Mouse (Mus musculus) hindbrain, embryonic 16.5 days (tissue): ENCODE measurements around the gene Tmem123. TPM values are rescaled to one million over a fixed set of nuclear protein-coding genes. Genes with fewer than 3 reads are reported as not detected.

Experiments used
- ATAC-seq: fragments of 200-750 bp; cut with Nextera tagmentation; 2 replicates; pipeline ENCODE4 v1.8.0; 2017; ENCODE audit warnings: moderate TSS enrichment, moderate library complexity
- H3K27ac ChIP-seq: fragments of 300-500 bp; sonication (generic); 2 replicates; pipeline ENCODE4 v1.5.1; 2014; ENCODE audit warnings: low read depth, mild to moderate bottlenecking, control low read depth, low read length, moderate library complexity
- H3K27me3 ChIP-seq: fragments of 300-500 bp; sonication (generic); replicated peaks from 2 replicates; pipeline ENCODE4 v1.6.1; 2014; ENCODE audit warnings: low read length; ENCODE audit not compliant: control insufficient read depth, insufficient read depth
- H3K36me3 ChIP-seq: fragments of 300-500 bp; sonication (generic); 2 replicates; pipeline ENCODE4 v1.6.1; 2014; ENCODE audit warnings: mild to moderate bottlenecking, low read length, moderate library complexity, mixed read lengths; ENCODE audit not compliant: control insufficient read depth, insufficient read depth
- H3K4me1 ChIP-seq: fragments of 300-500 bp; sonication (generic); 2 replicates; pipeline ENCODE4 v1.6.1; 2014; ENCODE audit warnings: low read depth, low read length; ENCODE audit not compliant: control insufficient read depth, insufficient read depth
- H3K4me2 ChIP-seq: fragments of 300-500 bp; sonication (generic); 2 replicates; pipeline ENCODE4 v1.6.1; 2014; ENCODE audit warnings: mild to moderate bottlenecking, low read length, control low read depth, moderate library complexity
- H3K4me3 ChIP-seq: fragments of 300-500 bp; sonication (generic); 2 replicates; pipeline ENCODE4 v1.5.1; 2014; ENCODE audit warnings: mild to moderate bottlenecking, low read length, control low read depth, moderate library complexity
- H3K9ac ChIP-seq: fragments of 300-500 bp; sonication (generic); 2 replicates; pipeline ENCODE4 v1.6.1; 2014; ENCODE audit warnings: low read depth, mild to moderate bottlenecking, control low read depth, low read length, moderate library complexity
- H3K9me3 ChIP-seq: fragments of 300-500 bp; sonication (generic); 2 replicates; pipeline ENCODE4 v1.6.1; 2014; ENCODE audit warnings: mild to moderate bottlenecking, low read length, moderate library complexity; ENCODE audit not compliant: control insufficient read depth
- WGBS: fragments of 180-500 bp; shearing (Covaris S2); extraction: QIAGEN DNeasy Blood & Tissue Kit; methylation state at CpG from one replicate; pipeline ENCODE4 v1.1.7; 2014; 5-methylcytosine and 5-hydroxymethylcytosine counted together
- polyA plus RNA-seq: library from polyadenylated mRNA; unstranded; fragments of >200 nt; fragmentation: Nextera tagmentation; extraction: Ambion mirVana; gene quantifications from 2 replicates; pipeline ENCODE4 v1.2.1, GENCODE M21; 2015

Tmem123 gene
- polyA plus RNA-seq, 1 experiment from 2014 or later: 20.4 TPM

- H3K4me2 ChIP-seq: no peak overlapping the region
- H3K36me3 ChIP-seq: no peaks in the 10 kb centered on the region
- no peak overlapping the region for H3K4me3 ChIP-seq
- no peak overlapping the region for H3K27ac ChIP-seq
- no peaks in the 10 kb centered on the region for H3K27me3 ChIP-seq
- H3K9me3 ChIP-seq: peaks cover 4% of the 10 kb centered on the region
- H3K4me1 ChIP-seq: no peaks in the 10 kb centered on the region
- 80% methylated on average over 2 of the region's 2 CpGs for WGBS
- no peak for ATAC-seq
- no peak overlapping the region for H3K9ac ChIP-seq
Measured at GRCm38 (mm10) chr9:7755889-7756423, 7.9 kb upstream of the Tmem123 start.

GRCm38 (mm10) chr9:7761906-7762455 is 1.9 kb upstream of the Tmem123 start:
- WGBS: 36% methylated on average over 17 of the region's 17 CpGs
- H3K9me3 ChIP-seq: peaks cover 4% of the 10 kb centered on the region
- no peak overlapping the region for H3K4me3 ChIP-seq
- H3K9ac ChIP-seq: no peak overlapping the region
- peaks cover 4% of the 10 kb centered on the region for H3K27me3 ChIP-seq
- no peak overlapping the region for H3K4me2 ChIP-seq
- no peaks in the 10 kb centered on the region for H3K36me3 ChIP-seq
- no peak for ATAC-seq
- no peak overlapping the region for H3K27ac ChIP-seq
- peaks cover 2% of the 10 kb centered on the region for H3K4me1 ChIP-seq

- Histone ChIP-seq H3K4me2 (no peak overlapping the region), H3K4me3 (no peak overlapping the region), H3K4me1 (peaks cover 6% of the 10 kb centered on the region), H3K27me3 (peaks cover 4% of the 10 kb centered on the region), H3K9me3 (peaks cover 4% of the 10 kb centered on the region), H3K27ac (no peak overlapping the region), H3K9ac (no peak overlapping the region), H3K36me3 (no peaks in the 10 kb centered on the region)
- no peak for ATAC-seq
- 73% methylated on average over 3 of the region's 3 CpGs for WGBS
Measured at GRCm38 (mm10) chr9:7762741-7763140, 1.1 kb upstream of the Tmem123 start.

DNA sequence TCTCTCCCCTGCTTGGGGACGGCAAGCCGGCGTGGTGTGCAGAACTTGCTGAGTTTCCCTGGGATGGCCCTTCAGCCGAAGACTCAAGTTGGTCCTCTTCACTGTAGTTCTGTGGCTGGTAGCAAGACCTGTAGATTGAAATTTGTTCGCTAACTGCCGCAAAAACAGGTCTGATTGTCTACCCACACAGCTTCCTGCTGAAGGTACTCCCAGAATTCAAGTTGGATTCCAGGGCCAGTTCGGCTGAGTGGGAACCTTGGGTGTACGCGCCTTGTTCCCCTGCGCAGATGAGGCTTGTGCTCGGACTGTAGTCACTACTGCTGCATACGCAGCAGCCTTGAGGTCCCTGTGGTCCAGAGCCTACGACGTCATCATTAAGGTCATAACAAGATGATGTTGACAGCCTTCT is 626 bp downstream of the Tmem123 start:
- H3K4me3 ChIP-seq: peak overlapping the region; percentile 74
- under 1% methylated on average over 14 of the region's 14 CpGs for WGBS
- peak overlapping the region; percentile 75 for H3K9ac ChIP-seq
- H3K36me3 ChIP-seq: no peaks in the 10 kb centered on the region
- no peaks in the 10 kb centered on the region for H3K9me3 ChIP-seq
- peaks cover 6% of the 10 kb centered on the region for H3K4me1 ChIP-seq
- peak overlapping the region; percentile 88 for H3K4me2 ChIP-seq
- peak; percentile 40; the same call in 1 of the 2 replicates for ATAC-seq
- peaks cover 4% of the 10 kb centered on the region for H3K27me3 ChIP-seq
- H3K27ac ChIP-seq: peak overlapping the region; percentile 52; the same call in 1 of the 2 replicates

DNA sequence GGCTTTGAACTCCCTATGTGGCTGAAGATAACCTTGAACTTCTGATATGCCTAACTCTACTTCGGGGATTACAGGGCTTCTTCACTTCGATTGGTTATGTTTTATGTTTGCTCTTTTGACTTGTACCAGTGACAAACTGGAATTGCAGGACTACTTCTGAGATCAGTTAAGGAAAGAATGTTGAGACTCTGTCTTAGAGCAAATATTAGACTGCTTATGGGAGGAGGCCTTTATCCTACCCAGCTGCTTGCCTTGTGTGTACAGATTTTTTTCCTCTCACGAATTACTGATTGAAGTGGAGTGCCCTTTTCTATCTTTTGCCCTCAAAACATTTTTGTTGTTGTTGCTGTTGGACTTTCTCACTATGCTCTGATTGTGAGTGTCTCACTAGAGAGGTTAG is 1.4 kb downstream of the Tmem123 start:
- no peaks in the 10 kb centered on the region for H3K36me3 ChIP-seq
- ATAC-seq: no peak
- peaks cover 6% of the 10 kb centered on the region for H3K4me1 ChIP-seq
- WGBS: 54% methylated on average over 3 of the region's 3 CpGs
- peak overlapping the region; percentile 88 for H3K4me2 ChIP-seq
- H3K4me3 ChIP-seq: no peak overlapping the region
- no peak overlapping the region for H3K27ac ChIP-seq
- peaks cover 4% of the 10 kb centered on the region for H3K27me3 ChIP-seq
- no peak overlapping the region for H3K9ac ChIP-seq
- no peaks in the 10 kb centered on the region for H3K9me3 ChIP-seq

DNA sequence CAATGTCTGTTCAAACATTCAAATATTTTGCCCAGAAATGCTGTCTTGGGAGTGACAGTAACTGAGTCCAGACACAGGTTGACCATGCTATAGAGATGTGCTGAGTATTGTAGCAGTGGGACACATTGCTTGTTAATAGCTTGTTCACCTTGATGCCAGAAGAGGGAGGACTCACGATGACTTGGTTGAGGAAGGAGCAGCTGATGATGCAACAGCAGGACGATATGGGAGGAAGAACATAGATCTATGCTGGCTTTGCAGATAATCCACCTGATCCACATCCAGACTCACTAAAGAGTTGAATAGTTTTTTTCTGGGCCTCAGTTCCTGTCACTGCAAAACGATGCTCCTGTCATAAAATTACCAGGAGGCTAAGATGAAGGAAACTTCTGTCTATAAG is 2.7 kb downstream of the Tmem123 start:
- ATAC-seq: no peak
- WGBS: 68% methylated on average over 3 of the region's 3 CpGs
- no peak overlapping the region for H3K4me2 ChIP-seq

GRCm38 (mm10) chr9:7767526-7767925 is 3.7 kb downstream of the Tmem123 start:
- no peak for ATAC-seq
- Histone ChIP-seq H3K27ac (no peak overlapping the region), H3K9ac (no peak overlapping the region), H3K36me3 (no peaks in the 10 kb centered on the region), H3K4me3 (no peak overlapping the region), H3K4me1 (peaks cover 6% of the 10 kb centered on the region), H3K27me3 (no peaks in the 10 kb centered on the region), H3K9me3 (no peaks in the 10 kb centered on the region), H3K4me2 (no peak overlapping the region)
- WGBS: 13% methylated on average over 2 of the region's 2 CpGs

More for the DNA sequence above, 2.7 kb downstream of the Tmem123 start:
- Histone ChIP-seq H3K9me3 (no peaks in the 10 kb centered on the region), H3K27me3 (peaks cover 4% of the 10 kb centered on the region), H3K27ac (no peak overlapping the region), H3K9ac (no peak overlapping the region), H3K4me1 (peaks cover 6% of the 10 kb centered on the region), H3K4me3 (no peak overlapping the region), H3K36me3 (no peaks in the 10 kb centered on the region)

DNA sequence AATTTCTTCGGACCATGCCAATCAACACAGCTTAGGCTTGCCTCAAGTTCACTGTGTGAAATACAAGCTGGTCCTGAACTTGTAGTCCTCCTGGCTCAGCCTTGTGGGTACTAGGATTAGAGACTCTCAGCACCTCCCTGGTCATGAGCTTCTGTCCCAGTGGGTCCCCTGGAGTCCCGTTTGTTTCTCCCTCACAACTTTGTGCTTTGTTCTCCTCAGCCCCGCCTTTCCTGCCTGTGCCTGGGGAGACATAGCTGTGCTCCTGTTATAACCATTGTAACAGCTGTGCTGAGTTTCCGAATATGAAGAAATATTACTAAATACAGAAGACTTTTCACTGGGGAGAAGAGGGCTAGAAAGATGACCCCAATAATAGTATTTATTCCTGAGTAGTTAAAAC is 5.2 kb downstream of the Tmem123 start:
- no peak overlapping the region for H3K4me3 ChIP-seq
- no peak overlapping the region for H3K9ac ChIP-seq
- no peak for ATAC-seq
- no peaks in the 10 kb centered on the region for H3K36me3 ChIP-seq
- peaks cover 6% of the 10 kb centered on the region for H3K4me1 ChIP-seq
- WGBS: 70% methylated on average over 4 of the region's 4 CpGs
- H3K9me3 ChIP-seq: no peaks in the 10 kb centered on the region
- no peak overlapping the region for H3K4me2 ChIP-seq
- H3K27ac ChIP-seq: no peak overlapping the region
- H3K27me3 ChIP-seq: no peaks in the 10 kb centered on the region

DNA sequence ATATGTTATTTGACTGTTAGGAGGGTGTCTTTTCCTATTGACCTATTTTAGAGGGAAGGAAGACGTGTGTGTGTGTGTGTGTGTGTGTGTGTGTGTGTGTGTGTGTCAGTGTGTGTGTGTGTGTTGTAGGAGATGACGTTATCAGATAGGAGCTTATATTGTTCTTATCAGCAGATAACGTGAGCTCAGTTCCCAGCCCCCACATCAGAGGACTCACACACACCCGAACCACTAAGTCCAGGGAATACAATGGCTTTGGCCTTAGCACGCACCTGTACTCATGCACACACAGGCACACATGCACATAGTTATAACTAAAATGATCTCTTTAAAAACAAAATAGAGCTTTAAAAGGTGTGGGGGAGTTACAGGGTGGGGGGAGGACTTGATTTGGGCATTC is 5.7 kb downstream of the Tmem123 start:
- H3K4me2 ChIP-seq: no peak overlapping the region
- no peaks in the 10 kb centered on the region for H3K9me3 ChIP-seq
- H3K4me1 ChIP-seq: peaks cover 5% of the 10 kb centered on the region
- H3K4me3 ChIP-seq: no peak overlapping the region
- no peak overlapping the region for H3K9ac ChIP-seq
- H3K27me3 ChIP-seq: no peaks in the 10 kb centered on the region
- no peak overlapping the region for H3K27ac ChIP-seq
- WGBS: 82% methylated on average over 5 of the region's 5 CpGs
- H3K36me3 ChIP-seq: no peaks in the 10 kb centered on the region
- ATAC-seq: no peak
